Mouse (Mus musculus) gastrocnemius, adult 8-10 months (tissue): Measurements from ENCODE around the gene Lamp1. TPM values are rescaled to one million over a fixed set of nuclear protein-coding genes. Genes with fewer than 3 reads are reported as not detected.
A peak's percentile ranks its signal among the peaks of the same experiment; 100 is the strongest.

Experiments used
- DNase-seq, 2 experiments: peaks; one replicate each; pipeline ENCODE4 v3.0.0; 2022; ENCODE audit warnings: low spot score in 2 of 2
- total RNA-seq, 4 experiments: library from RNA; stranded (reverse); gene quantifications; 2 replicates each; pipeline ENCODE4 v1.2.4; 2022

The Lamp1 gene
- total RNA-seq = 100 to 1,000 TPM; 405 to 451 (median 426) TPM

- DNase-seq = peak; percentile 100
Observed at GRCm38 (mm10) chr8:13158718-13159376, at the start of gene Lamp1. Gene Lamp1, plus strand, starts transcription at chr8:13159161.

DNA sequence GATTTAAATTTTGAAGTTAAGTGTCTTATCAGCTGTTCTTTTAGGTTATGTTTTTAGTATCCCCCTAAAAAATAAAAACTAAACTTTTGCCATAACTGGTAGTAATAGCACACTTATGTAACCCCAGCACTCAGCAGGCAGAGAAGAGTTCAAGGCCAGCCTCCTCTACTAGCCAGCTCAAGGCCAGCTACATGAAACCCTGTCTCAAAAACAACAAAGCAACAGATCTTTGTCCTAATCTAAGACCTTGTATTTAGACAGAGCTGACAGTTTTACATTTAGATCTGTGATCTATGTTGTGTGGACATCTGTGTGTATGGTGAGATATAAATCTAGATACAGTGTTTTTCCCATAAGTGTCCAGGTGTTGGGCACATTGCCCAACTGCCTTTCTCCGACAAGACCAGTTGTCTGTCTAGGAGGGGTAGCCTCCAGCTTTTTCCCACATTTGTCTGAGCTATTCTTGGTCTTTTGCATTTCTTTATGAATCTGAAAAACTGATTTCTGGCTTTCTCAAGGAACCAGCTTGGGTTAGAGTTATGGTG, 49.5 kb upstream of the Lamp1 start:
- DNase-seq = no peak

DNA sequence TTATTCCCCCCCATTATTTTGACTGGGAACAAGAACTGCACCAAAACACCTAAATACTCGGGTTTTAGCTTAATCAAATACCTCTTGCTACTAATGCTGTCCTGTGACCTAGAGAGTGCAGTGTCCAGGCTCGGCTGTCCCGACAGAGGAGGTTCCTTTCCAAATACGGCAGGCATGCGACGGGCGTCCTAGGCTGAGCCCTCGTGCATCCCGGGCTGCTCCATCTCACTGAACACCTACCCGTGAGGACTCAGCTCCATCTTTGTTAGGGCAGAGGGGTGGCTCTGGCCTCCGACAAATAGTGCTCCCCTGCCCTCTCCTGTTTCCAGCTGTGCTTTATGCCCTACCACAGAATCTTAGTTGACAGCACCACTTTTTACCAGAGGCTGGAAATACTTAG, 47.0 kb upstream of the Lamp1 start:
- no peak for DNase-seq

DNA sequence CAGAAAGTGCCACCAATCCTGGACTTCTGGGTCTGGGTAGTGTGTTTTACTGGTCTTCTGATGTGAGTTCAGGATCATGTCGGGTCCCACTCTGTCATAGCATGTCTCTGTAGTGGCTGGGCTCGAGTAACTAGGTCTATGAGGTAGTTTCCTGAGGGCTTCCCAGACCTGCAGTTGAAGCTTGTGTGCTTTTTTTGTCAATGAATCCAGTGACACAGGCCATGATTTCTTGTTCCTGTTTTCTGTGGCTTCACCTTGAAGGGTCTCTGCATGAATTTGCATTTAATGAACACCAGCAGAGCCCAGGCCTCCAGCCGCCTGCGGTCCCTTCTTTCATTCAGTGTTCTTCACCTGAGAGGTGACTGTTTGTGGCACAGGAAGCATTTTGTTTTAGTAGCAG, 45.7 kb upstream of the Lamp1 start:
- DNase-seq = no peak

DNA sequence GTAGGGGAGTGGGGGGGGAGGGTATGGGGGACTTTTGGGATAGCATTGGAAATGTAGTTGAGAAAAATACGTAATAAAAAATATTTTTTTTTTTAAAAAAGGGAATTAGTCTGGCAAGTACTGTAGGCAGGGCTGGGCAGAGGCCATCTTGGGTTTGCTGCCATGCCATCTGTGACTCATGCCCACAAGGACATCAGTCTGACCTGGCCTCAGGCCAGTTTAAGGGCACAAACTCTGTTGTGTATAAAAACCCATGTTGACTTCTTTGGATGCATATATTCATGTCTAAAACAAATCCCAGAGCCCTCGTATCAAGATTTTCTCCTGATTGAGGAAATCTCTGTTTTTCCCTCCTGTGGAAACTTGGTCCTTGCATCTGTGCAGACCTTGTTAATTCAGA, 41.9 kb upstream of the Lamp1 start:
- DNase-seq = no peak

GRCm38 (mm10) chr8:13118516-13118915, 40.4 kb upstream of the Lamp1 start:
- DNase-seq = no peak

DNA sequence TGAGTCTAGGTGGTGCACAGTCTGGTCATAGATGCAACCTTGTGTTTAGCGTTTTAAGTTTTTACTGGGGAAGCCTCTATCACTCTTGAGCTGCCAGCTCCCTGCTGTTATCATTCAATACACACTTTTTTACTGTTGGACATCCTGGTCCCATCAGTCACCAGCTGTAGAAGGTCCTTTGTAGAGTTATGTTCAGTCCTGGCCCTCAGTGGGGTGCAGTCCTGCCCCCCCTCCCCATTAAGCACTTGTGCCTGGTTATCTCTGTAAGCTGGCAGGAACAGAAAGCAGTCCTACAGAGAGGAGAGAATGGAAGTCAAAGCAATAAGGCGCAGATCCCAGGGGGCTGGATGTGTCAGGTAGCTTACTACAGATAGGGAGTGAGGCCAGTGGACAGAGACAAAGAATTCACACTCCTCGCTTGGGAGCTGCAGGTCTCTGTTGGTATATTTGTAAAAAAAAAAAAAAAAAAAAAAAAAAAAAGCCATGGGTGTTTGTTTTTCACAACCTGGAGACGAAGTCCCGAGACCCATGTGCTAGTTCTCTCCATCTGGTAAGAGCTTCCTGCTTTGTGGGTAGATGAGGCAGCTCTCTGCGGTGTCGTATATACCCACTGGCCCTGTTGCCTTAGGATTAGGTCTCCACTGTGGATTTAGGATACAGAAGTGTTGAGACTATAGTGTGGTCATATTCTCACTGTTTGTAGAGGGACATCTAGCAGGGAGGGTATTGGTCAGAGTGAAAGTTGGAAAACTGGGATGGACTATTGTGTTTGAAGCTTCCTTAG, 37.9 kb upstream of the Lamp1 start:
- DNase-seq = no peak

DNA sequence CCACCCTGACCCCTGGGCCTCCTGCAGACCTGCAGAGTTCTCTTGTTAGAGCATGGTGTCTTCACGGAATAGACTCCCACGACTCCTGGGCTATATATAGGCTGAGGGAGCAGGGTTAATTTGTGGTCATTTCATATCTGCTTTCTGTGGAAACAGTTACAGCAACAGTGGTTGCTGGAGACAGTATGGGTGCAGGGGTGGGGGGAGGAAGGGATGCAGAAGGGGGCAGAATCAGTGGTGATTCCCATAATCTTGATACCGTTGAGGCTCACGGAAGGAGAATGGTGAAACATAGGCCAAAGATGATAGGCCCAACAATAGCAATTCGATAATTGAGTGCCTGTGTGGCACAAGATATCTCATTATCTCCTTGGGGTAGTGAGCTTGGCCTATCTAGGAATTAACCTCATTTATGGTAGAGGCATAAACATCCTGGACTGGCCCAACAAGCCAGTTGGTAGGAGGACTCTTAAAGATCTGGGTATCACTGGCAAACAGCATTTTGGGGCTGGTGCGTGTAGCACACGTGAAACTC, 36.0 kb upstream of the Lamp1 start:
- no peak for DNase-seq

DNA sequence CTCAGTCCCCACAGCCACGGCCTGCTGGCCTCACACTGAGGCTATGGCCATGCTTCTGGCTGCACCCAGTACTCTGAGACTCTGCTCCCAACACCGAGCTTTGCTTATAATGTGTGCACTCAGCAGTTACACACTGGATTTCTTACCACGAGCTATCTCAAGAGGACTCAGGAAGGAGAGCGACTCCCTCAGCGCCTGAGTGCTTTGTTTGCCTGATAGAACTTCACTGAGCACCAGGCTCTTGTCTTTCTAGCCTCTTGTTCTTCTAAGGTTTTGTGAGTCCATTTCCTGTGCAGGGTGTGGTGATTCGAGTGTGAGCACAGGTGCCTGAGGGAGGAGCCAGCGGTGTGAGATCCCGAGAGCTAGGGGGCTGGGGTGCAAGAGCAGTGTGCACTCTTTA, 34.1 kb upstream of the Lamp1 start:
- DNase-seq = no peak

- DNase-seq = peak; percentile 27 to 54
Observed at GRCm38 (mm10) chr8:13132220-13132619, 26.7 kb upstream of the Lamp1 start.

DNA sequence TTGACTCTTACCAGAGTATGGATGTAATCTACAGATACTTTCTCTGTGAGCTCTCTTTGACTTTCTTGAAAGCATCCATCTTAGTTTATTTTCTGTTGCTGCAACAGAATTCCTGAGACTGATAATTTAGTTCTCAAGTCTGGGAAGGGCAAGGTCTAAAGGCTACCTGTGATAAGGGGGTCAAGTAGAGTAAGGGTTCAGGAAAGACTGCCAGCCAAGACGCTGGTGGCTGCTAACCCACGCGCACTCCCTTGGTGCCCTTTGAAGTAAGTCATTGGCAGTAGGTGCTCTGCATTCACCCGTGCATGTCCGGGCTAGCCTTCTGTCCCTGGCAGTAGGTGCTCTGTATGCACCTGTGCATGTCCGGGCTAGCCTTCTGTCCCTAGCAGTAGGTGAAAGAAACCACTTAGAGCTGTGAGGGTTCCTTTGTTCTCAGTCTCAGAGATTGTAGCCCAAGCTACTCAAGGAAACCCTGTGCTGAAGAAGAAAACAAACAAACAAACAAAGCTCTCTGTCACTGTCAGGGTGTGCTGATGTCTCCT, 19.2 kb upstream of the Lamp1 start:
- no peak for DNase-seq

DNA sequence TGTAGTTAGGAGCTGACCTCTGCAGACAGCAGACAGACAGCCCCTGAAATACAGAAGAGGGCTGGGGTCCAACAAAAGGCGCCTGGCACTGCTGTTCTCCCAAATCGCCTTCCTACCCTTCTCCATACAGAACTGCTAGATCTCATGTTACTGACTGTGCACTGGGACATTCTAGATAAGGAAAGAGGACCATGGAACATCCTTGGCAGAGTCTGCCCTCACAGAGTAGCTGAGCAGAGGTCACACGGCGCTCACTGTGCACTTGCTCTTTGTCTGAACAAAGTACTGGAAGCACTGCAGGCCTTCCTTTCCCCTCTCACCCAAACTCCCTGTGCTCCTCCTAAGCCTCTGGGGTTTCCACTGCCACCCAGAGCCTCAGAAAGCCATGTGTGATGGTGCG, 17.3 kb upstream of the Lamp1 start:
- DNase-seq = no peak

- peak in 1 of 2 experiments; percentile 24 for DNase-seq
Observed at GRCm38 (mm10) chr8:13148476-13148875, 10.5 kb upstream of the Lamp1 start.

GRCm38 (mm10) chr8:13149287-13149686, 9.7 kb upstream of the Lamp1 start:
- no peak for DNase-seq

DNA sequence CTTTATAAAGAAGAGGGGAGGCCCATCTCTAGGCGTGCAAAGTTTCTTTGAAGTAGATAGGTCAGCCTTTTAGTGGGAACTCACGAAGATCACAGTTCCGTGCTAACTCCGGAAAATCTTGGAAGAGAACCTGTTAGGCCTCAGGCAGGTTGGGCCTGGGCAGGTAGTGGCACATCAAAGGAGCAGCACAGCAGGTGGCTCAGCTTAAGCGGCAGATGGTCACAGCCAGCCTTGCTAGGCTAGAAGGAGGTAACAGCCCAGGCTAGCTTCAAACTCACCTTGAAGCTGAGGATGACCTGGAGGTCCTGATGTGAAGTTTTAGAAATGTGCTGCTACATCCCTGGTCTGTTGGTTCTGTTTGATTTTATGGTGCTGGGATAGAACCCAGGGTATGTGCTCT, 9.1 kb upstream of the Lamp1 start:
- DNase-seq = no peak

- peak; percentile 31 to 52 for DNase-seq
Observed at GRCm38 (mm10) chr8:13150929-13151328, 8.0 kb upstream of the Lamp1 start.

DNA sequence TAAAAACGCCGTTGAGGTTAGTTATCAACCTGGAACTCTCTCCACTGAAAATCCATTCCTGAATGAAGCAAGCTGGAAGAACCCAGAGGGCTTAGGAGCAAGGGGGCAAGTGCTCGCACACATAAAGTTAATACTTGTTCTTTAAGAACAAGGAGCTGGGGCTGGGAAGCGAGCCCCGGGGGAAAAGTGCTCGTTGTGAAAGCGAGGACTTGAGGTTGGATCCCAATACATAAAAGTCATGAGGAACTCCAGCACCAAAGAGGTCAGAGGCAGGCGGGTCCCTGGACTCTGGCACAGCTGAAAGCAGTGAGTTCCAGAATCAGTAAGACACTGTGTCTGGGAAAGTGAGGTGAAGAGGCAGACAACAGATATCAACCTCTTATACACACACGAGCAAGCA, 4.9 kb upstream of the Lamp1 start:
- no peak for DNase-seq

DNA sequence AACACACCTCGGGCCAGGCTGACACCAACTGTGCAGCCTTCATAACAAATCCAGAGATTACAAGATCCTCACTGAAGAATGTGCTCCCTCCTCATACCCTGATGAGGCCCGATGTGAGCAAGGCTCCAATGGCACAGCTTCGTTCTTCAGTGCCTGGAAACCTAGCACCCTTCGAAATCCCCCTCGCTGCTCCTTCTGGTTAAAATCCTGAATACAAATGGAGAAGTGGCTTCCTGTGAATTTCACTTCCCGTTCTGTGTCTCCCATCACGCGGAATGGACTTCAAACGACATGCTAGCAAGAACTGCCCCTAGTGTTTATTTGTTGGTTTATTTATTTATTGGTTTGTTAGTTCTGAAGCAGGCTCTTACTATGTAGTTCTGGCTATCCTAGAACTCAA, 3.6 kb upstream of the Lamp1 start:
- DNase-seq = no peak

GRCm38 (mm10) chr8:13156327-13157097, 2.4 kb upstream of the Lamp1 start:
- peak; percentile 63 to 75 for DNase-seq

DNA sequence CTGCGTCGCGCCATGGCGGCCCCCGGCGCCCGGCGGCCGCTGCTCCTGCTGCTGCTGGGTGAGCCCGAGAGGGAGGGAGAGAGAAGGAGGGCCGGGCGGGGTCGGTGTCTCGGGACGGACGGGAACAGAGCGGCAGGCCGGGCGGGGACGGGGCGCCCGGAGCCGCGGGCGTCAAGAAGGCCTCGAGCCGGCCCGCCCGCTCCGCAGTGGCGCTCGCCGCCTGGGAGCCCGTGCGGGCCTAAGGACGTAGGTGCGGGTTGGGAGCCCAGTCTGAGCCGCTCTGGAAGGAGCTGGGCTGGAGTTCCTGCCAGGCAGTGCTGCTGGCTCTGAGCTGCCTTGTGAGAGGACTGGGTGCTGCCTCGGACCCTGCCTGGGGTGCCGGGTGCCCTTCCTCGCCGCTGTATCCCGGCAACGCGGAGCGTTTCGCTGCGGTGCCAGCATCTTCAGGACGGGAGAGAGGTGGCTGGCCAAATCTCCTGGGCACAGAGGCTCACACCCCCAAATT, 468 bp downstream of the Lamp1 start:
- DNase-seq = no peak

DNA sequence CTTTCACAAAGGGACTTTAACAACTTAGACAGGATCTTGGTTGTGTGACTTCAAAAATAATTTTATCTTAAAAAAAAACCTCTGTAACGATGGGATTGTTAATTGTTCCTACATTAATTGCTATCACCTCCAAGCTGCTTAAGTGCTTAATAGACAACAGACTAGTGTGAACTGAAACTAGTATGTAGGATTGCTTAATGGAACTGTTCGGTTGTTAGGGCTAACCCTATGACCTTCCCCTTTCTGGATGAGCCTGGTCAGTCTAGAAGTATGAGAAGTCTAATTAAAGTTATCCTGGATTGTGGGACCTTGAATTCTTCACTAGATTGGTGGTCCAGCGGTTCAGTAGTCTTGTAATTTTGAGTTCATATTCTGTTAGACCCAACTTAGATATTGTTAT, 1.7 kb downstream of the Lamp1 start:
- no peak for DNase-seq
